Mouse (Mus musculus) 3134 (cell line): ENCODE measurements around the gene Tmem274.

ENCODE experiments used
- DNase-seq: peaks from one replicate; pipeline ENCODE4 v3.0.0-alpha.2; 2011; ENCODE audit warnings: low spot score; ENCODE audit not compliant: insufficient read length; ENCODE audit errors: extremely low read depth

The Tmem274 gene

GRCm38 (mm10) chr4:149469557-149469956 is 7.6 kb upstream of the Tmem274 start:
- no peak for DNase-seq

GRCm38 (mm10) chr4:149475096-149475495 is 2.1 kb upstream of the Tmem274 start:
- DNase-seq = no peak

- DNase-seq = no peak
These were observed 7.4 kb downstream of the Tmem274 start for GRCm38 (mm10) chr4:149484566-149484965.

GRCm38 (mm10) chr4:149485053-149485824 is 8.1 kb downstream of the Tmem274 start, which contains the start of the genes Nmnat1 and Lzic:
TSS of gene Nmnat1 (minus strand) at chr4:149485202.
TSS of gene Lzic (plus strand) at chr4:149485229.
- peak; percentile 88 for DNase-seq

DNA sequence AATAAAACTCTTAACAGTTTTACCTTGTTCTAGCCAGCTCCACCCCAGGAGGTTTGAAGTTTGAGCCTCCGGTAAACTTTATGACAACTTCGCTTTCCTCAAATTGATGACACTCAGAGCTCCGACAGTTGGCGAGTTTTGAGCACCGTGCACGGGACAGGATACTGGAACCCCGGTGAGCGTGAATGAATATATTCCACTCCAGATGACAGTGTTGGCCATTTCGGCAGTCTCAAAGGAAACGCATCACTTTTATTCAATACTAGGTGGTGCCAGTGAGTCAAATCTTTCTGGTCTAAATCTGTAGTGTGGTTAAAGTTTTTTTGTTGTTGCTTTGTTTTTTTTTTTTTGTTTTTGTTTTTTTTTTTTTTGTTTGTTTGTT is 8.6 kb downstream of the Tmem274 start:
- DNase-seq = no peak

GRCm38 (mm10) chr4:149487729-149488128 is 10.6 kb downstream of the Tmem274 start:
- no peak for DNase-seq

- DNase-seq = no peak
These were observed 12.4 kb downstream of the Tmem274 start for GRCm38 (mm10) chr4:149489415-149490240.

- DNase-seq = no peak
These were observed 14.0 kb downstream of the Tmem274 start for GRCm38 (mm10) chr4:149491151-149491550.

GRCm38 (mm10) chr4:149496612-149497011 is 19.4 kb downstream of the Tmem274 start:
- DNase-seq = no peak

DNA sequence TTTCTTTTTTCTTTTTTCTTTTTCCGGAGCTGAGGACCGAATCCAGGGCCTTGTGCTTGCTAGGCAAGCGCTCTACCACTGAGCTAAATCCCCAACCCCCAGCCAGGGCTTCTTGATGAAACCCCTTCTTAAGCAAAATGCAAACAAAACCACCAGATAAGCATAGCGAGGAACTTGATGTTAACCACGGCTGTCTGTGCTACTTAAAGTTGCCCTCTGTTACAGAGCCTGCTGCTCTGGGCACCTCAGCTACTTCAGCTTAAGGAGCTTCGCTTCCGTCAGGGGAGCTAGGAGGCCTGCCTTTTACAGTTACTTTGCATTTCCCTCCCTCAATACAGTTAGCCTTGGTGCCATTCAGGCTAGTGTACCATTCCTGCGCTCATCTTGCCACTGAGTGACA is 21.7 kb downstream of the Tmem274 start:
- no peak for DNase-seq

DNA sequence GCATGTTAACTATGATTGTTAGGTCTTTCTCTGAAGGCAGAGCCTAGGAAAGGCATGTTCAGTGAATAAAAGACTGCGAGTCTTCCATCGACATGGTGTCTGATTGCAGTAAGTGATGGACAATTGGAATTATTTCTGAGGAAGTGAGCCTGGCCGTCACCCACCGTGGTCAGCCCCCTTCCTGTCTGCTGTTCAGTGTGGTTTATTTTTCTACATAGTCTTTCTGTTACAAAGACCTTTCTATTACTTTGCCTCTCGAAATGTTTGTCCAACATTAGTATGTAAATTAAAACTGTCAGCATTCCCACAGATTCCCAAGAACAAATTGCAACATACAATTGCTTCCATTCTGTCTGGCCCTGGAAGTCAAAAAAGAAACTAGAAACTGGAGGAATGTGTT is 22.6 kb downstream of the Tmem274 start:
- DNase-seq = no peak

DNA sequence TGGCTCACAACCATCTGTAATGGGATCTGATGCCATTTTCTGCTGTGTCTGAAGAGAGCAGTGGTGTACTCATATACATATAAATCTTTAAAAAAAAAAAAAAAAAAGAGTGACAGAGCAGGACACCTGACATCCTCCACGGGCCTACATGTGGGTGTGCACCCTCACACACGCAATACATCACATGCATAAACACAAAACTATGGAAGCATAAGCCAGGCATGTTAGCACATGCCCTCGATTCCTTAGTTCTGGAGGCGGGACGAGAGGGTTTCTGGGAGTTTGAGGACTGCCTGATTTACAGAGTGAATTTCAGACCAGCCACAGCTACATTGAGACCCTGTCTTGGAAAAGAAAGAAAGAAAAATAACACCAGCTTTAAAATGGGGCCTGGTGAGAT is 27.2 kb downstream of the Tmem274 start:
- no peak for DNase-seq

DNA sequence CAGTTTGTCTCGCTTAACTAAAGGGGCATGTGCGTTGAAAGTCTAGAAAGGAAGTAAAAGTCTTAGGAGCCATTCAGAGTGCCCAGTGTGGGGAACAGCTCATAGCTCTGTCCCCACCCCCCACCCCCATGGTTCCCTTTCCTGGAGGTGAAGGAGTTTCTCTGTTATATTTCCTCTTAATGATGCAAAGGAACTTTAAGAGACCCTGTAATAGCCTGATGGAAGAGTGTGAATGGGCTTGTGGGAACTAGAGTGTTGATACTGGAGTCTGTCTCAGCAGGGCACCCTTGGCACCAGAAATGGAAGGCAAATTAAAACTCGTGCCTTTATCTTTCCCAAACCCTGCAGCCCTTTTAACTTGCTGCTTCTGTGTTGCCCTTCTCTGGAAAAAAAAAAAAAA is 27.7 kb downstream of the Tmem274 start:
- no peak for DNase-seq

- no peak for DNase-seq
These were observed 28.2 kb downstream of the Tmem274 start for GRCm38 (mm10) chr4:149505261-149505967.

DNA sequence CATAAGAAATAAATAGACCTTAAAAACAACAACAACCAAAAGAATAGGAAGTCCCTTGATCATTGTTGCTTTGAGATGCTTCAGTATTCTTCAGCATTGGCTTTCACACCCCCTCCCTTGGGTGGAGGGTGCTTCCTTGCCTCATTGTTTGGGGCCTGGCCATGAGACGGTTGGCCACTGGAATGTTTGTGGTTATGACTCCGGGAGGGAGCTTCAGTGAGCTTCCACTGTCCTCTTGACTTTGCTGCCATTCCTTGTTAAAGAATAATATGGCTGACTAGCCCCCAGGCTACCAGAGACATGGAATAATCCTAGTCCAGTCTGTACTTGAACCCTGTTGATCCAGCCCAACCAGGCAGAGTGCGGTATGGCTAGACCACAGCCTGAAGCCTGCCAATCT is 29.7 kb downstream of the Tmem274 start:
- peak; percentile 61 for DNase-seq

DNA sequence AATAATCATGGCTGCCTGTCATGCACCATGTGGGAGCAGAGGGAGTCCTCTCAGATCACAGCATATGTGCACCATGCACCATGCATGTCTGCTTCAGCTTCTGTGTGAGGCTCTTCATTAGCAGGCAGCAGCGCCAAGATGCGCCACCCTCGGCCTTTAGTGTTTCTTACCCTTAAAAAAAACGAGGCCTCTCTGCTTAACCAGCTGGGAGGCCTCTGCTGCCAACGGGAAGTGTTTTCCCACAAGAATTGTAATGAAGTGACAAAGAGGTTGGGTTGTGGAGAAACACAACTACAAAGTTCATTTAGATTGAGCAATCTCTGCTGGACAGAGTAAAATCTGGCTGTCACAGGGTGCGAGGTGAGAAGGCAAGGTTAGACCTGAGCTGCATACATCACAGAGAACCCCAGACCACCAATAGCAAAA is 34.1 kb downstream of the Tmem274 start:
- DNase-seq = no peak

- no peak for DNase-seq
These were observed 34.9 kb downstream of the Tmem274 start for GRCm38 (mm10) chr4:149512072-149512471.

DNA sequence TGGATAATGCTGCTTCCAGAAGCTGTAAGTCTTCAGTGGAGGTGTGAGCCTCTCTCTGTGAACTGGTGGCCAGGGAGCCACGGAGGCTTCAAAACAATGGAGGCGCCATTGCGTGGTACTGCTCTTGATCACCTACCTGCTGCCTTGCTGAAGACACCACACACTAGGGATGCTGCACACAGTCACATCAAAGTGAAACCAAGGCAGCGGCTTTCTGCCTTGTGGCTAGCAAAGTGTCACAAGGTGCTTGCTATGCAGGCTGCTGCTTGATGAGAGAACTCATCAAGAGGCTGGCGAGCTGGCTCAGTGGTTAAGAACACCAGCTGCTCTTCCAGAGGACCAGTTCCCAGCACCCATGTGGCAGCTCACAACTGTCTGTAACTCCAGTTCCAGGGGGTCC is 38.5 kb downstream of the Tmem274 start:
- no peak for DNase-seq

GRCm38 (mm10) chr4:149517868-149518340 is 40.7 kb downstream of the Tmem274 start, which contains the start of gene Ctnnbip1:
TSS of gene Ctnnbip1 (plus strand) at chr4:149518236.
- peak; percentile 95 for DNase-seq

GRCm38 (mm10) chr4:149518351-149519220 is 41.4 kb downstream of the Tmem274 start:
- DNase-seq = peak; percentile 35
